Mouse (Mus musculus): ENCODE results near the gene Olfr1122. TPM values are rescaled to one million over a fixed set of nuclear protein-coding genes. Genes with fewer than 3 reads are reported as not detected.

Gene Olfr1122
- polyA plus RNA-seq, 1 experiment from 2014 or later = not detected

- Histone ChIP-seq H3K27me3 (ENCODE audit: control insufficient read depth, insufficient read depth, low read length) (no peaks in the 10 kb centered on the region), H3K9ac (replicated peaks; ENCODE audit: low read depth, low read length) (no peak within 1 kb of the TSS), H3K9me3 (ENCODE audit: control insufficient read depth, low read length) (no peaks in the 10 kb centered on the region), H3K4me3 (ENCODE audit: low read depth, low read length) (no peak within 1 kb of the TSS), H3K27ac (ENCODE audit: low read depth, low read length) (no peak within 1 kb of the TSS), H3K4me2 (ENCODE audit: low read depth, low read length) (no peak within 1 kb of the TSS), H3K4me1 (ENCODE audit: control insufficient read depth, insufficient read depth, low read length) (no peaks in the 10 kb centered on the region), H3K36me3 (ENCODE audit: control insufficient read depth, insufficient read depth, low read length) (no peaks in the 10 kb centered on the region)
- no peak for ATAC-seq (ENCODE audit: low read depth)
- 92% methylated on average over 1 of the region's 1 CpGs for WGBS
Measured at GRCm38 (mm10) chr2:87429975-87430374, 44.3 kb downstream of the Olfr1122 start, which contains the start of gene Olfr1124. Gene Olfr1124 (plus strand): TSS chr2:87430275.

GRCm38 (mm10) chr2:87437731-87438130, 52.1 kb downstream of the Olfr1122 start:
- H3K9ac ChIP-seq (replicated peaks; ENCODE audit: low read depth, low read length) = no peak overlapping the region
- no peaks in the 10 kb centered on the region for H3K36me3 ChIP-seq (ENCODE audit: control insufficient read depth, insufficient read depth, low read length)
- no peak overlapping the region for H3K4me2 ChIP-seq (ENCODE audit: low read depth, low read length)
- no peak overlapping the region for H3K4me3 ChIP-seq (ENCODE audit: low read depth, low read length)
- H3K4me1 ChIP-seq (ENCODE audit: control insufficient read depth, insufficient read depth, low read length) = no peaks in the 10 kb centered on the region
- WGBS = 92% methylated on average over 16 of the region's 16 CpGs
- H3K9me3 ChIP-seq (ENCODE audit: control insufficient read depth, low read length) = no peaks in the 10 kb centered on the region
- no peak for ATAC-seq (ENCODE audit: low read depth)
- no peaks in the 10 kb centered on the region for H3K27me3 ChIP-seq (ENCODE audit: control insufficient read depth, insufficient read depth, low read length)
- no peak overlapping the region for H3K27ac ChIP-seq (ENCODE audit: low read depth, low read length)

Other genes with a start within 250 kb of the Olfr1122 start
- gene Olfr1110, start 245.5 kb upstream of the Olfr1122 start, polyA plus RNA-seq (2014; fragmentation: Nextera tagmentation; extraction: Ambion mirVana) = not detected in 2 replicates
- gene Olfr1111, start 233.2 kb upstream of the Olfr1122 start, polyA plus RNA-seq (2014; fragmentation: Nextera tagmentation; extraction: Ambion mirVana) = not detected in 2 replicates
- gene Olfr1112, start 198.1 kb upstream of the Olfr1122 start, polyA plus RNA-seq (2014; fragmentation: Nextera tagmentation; extraction: Ambion mirVana) = not detected in 2 replicates
- not detected in 2 replicates for gene Olfr1113, start 176.9 kb upstream of the Olfr1122 start, polyA plus RNA-seq (2014; fragmentation: Nextera tagmentation; extraction: Ambion mirVana)
- not detected in 2 replicates for gene Olfr1115, start 137.8 kb upstream of the Olfr1122 start, polyA plus RNA-seq (2014; fragmentation: Nextera tagmentation; extraction: Ambion mirVana)
- not detected in 2 replicates for gene Olfr1116, start 118.3 kb upstream of the Olfr1122 start, polyA plus RNA-seq (2014; fragmentation: Nextera tagmentation; extraction: Ambion mirVana)
- not detected in 2 replicates for gene Olfr1118, start 78.3 kb upstream of the Olfr1122 start, polyA plus RNA-seq (2014; fragmentation: Nextera tagmentation; extraction: Ambion mirVana)
- gene Olfr1120, start 31.0 kb upstream of the Olfr1122 start, polyA plus RNA-seq (2014; fragmentation: Nextera tagmentation; extraction: Ambion mirVana) = not detected in 2 replicates
- not detected in 2 replicates for gene Olfr1121, start 16.0 kb upstream of the Olfr1122 start, polyA plus RNA-seq (2014; fragmentation: Nextera tagmentation; extraction: Ambion mirVana)
- gene Olfr1123, start 30.8 kb downstream of the Olfr1122 start, polyA plus RNA-seq (2014; fragmentation: Nextera tagmentation; extraction: Ambion mirVana) = not detected in 2 replicates
- 0.08 and 0.10 TPM in 2 replicates for gene Olfr1124, start 44.4 kb downstream of the Olfr1122 start, polyA plus RNA-seq (2014; fragmentation: Nextera tagmentation; extraction: Ambion mirVana)
- not detected in 2 replicates for gene Olfr1126, start 68.1 kb downstream of the Olfr1122 start, polyA plus RNA-seq (2014; fragmentation: Nextera tagmentation; extraction: Ambion mirVana)
- gene Pramel7, start 111.2 kb downstream of the Olfr1122 start, polyA plus RNA-seq (2014; fragmentation: Nextera tagmentation; extraction: Ambion mirVana) = not detected in 2 replicates
- gene Pramel6, start 120.7 kb downstream of the Olfr1122 start, polyA plus RNA-seq (2014; fragmentation: Nextera tagmentation; extraction: Ambion mirVana) = not detected in 2 replicates
- not detected in 2 replicates for gene Olfr153, start 145.9 kb downstream of the Olfr1122 start, polyA plus RNA-seq (2014; fragmentation: Nextera tagmentation; extraction: Ambion mirVana)
- gene Olfr1128, start 159.7 kb downstream of the Olfr1122 start, polyA plus RNA-seq (2014; fragmentation: Nextera tagmentation; extraction: Ambion mirVana) = not detected in 2 replicates
- gene Olfr1129, start 188.1 kb downstream of the Olfr1122 start, polyA plus RNA-seq (2014; fragmentation: Nextera tagmentation; extraction: Ambion mirVana) = not detected in 2 replicates
- gene Olfr1130, start 220.4 kb downstream of the Olfr1122 start, polyA plus RNA-seq (2014; fragmentation: Nextera tagmentation; extraction: Ambion mirVana) = not detected in 2 replicates
- gene Olfr1131, start 241.3 kb downstream of the Olfr1122 start, polyA plus RNA-seq (2014; fragmentation: Nextera tagmentation; extraction: Ambion mirVana) = not detected in 2 replicates